Mouse (Mus musculus): ENCODE results near the gene Bri3bp. TPM values are rescaled to one million over a fixed set of nuclear protein-coding genes. Genes with fewer than 3 reads are reported as not detected.

Gene Bri3bp
- polyA plus RNA-seq, 1 experiment, result 34.8 TPM

DNA sequence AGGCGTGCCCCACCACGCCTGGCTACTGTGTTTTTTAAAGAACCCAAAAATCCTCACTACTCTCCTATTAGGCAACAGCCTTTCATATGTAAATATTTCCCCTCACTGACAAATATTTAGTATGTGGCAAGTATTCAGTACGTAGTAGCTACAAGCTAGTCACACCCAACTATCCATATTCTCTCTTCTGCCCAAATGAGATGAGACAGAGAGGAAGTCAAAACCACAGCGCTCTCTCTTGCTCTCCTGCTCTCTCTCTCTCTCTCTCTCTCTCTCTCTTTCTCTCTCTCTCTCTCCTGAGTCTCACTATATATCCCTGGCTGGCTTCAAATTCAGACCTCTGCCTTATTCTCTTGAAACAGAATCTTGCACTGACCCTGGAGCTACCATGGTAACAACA, 3.2 kb downstream of the Bri3bp start:
- TF ChIP-seq CTCF (IDR thresholded peaks at IDR 0.05; ENCODE audit: extremely low read depth, insufficient read depth, low read length) (no peak), POLR2A (IDR thresholded peaks at IDR 0.05; ENCODE audit: extremely low read depth, insufficient read depth, low read length) (no peak)
- Histone ChIP-seq H3K27ac (ENCODE audit: insufficient read depth, low read length) (no peak overlapping the region), H3K4me3 (ENCODE audit: insufficient read depth, low read length) (no peak overlapping the region), H3K4me1 (ENCODE audit: control insufficient read depth, insufficient read depth, low read length) (peaks cover 7% of the 10 kb centered on the region; the same call in 1 of the 2 replicates)

DNA sequence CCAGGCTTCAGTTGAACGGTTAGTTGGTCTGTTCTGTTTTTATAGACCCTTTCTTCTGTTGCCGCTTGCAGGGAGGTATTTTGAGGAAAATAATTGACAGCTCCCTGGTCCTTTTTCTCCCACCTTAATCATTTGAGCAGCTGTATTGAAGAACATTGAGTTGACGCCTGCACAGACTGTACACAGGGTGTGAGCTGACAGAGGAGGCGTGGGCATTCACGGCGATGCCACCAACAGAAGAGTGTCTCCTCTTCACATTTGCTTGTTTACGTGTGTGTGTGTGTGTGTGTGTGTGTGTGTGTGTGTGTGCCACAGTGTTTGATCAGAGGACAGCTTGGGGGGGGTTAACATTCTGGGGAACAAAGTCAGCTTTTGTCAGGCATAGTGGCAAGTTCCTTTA, 5.0 kb downstream of the Bri3bp start:
- Histone ChIP-seq H3K4me3 (ENCODE audit: insufficient read depth, low read length) (no peak overlapping the region), H3K27ac (ENCODE audit: insufficient read depth, low read length) (no peak overlapping the region), H3K4me1 (ENCODE audit: control insufficient read depth, insufficient read depth, low read length) (peaks cover 7% of the 10 kb centered on the region; the same call in 1 of the 2 replicates)
- no peak for TF ChIP-seq POLR2A (IDR thresholded peaks at IDR 0.05; ENCODE audit: extremely low read depth, insufficient read depth, low read length)
- no peak for TF ChIP-seq CTCF (IDR thresholded peaks at IDR 0.05; ENCODE audit: extremely low read depth, insufficient read depth, low read length)

DNA sequence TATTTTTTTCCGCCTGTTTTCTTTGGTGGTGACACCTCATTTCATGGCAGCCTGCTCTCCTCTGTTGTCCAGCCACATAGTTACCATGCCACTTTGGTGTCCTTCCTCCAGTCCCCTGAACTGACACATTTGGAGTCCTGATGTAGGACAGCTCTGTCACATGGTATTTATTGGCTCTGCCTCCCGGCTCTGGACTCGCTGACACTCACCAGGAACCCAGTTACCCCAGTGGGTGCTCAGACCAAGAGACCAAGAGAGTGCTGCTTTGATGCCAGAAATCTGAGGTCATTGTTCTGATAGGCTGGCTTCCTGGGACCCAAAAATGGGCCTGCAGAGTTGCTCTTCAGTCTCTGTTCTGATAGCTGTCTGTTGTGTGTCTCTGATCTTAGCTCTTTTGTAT, 6.7 kb downstream of the Bri3bp start:
- no peak overlapping the region for H3K4me3 ChIP-seq (ENCODE audit: insufficient read depth, low read length)
- TF ChIP-seq POLR2A (IDR thresholded peaks at IDR 0.05; ENCODE audit: extremely low read depth, insufficient read depth, low read length) (no peak), CTCF (IDR thresholded peaks at IDR 0.05; ENCODE audit: extremely low read depth, insufficient read depth, low read length) (no peak)
- H3K4me1 ChIP-seq (ENCODE audit: control insufficient read depth, insufficient read depth, low read length), result peaks cover 7% of the 10 kb centered on the region; the same call in 1 of the 2 replicates
- no peak overlapping the region for H3K27ac ChIP-seq (ENCODE audit: insufficient read depth, low read length)

DNA sequence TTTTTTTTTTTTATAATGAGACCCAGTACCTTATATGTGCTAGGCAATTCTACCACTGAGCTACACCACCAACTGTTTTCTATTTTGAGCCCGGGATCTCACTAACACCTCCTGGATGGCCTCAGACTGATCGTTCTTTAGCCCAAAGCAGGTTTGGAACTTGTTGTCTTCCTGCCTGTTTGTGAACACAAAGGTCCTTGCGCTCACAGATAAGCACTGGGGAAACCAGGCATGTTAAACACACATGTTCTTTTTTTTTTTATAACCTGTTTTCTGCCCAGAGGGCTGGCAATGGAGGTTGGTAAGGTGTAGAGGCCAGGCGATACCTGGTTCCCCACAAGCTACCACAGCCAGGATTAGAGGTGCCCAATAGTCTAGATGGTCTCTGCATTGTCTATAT, 7.3 kb downstream of the Bri3bp start:
- no peak overlapping the region for H3K27ac ChIP-seq (ENCODE audit: insufficient read depth, low read length)
- H3K4me1 ChIP-seq (ENCODE audit: control insufficient read depth, insufficient read depth, low read length), result peaks cover 7% of the 10 kb centered on the region; the same call in 1 of the 2 replicates
- H3K4me3 ChIP-seq (ENCODE audit: insufficient read depth, low read length), result no peak overlapping the region
- TF ChIP-seq CTCF (IDR thresholded peaks at IDR 0.05; ENCODE audit: extremely low read depth, insufficient read depth, low read length) (no peak), POLR2A (IDR thresholded peaks at IDR 0.05; ENCODE audit: extremely low read depth, insufficient read depth, low read length) (no peak)

DNA sequence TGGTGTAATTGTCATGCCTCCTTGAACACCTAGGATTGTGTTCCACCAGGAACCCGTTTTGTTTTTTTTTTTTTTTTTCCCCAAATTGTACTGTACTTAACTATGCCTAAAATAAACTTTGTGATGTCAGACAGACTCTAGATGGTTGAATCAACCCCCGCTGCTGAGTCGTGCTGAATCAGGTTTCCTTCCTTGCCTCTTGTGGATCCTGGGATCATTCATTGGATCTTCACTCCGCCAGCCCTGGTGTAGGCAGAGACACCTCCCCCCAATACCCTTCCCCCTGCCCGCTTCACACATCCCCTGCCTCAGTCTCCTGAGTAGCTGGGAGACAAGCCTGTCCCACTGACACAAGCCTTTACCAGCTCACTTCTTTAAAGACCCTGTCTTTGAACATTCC, 7.9 kb downstream of the Bri3bp start:
- Histone ChIP-seq H3K27ac (ENCODE audit: insufficient read depth, low read length) (no peak overlapping the region), H3K4me3 (ENCODE audit: insufficient read depth, low read length) (no peak overlapping the region), H3K4me1 (ENCODE audit: control insufficient read depth, insufficient read depth, low read length) (peaks cover 7% of the 10 kb centered on the region; the same call in 1 of the 2 replicates)
- TF ChIP-seq POLR2A (IDR thresholded peaks at IDR 0.05; ENCODE audit: extremely low read depth, insufficient read depth, low read length) (no peak), CTCF (IDR thresholded peaks at IDR 0.05; ENCODE audit: extremely low read depth, insufficient read depth, low read length) (no peak)

DNA sequence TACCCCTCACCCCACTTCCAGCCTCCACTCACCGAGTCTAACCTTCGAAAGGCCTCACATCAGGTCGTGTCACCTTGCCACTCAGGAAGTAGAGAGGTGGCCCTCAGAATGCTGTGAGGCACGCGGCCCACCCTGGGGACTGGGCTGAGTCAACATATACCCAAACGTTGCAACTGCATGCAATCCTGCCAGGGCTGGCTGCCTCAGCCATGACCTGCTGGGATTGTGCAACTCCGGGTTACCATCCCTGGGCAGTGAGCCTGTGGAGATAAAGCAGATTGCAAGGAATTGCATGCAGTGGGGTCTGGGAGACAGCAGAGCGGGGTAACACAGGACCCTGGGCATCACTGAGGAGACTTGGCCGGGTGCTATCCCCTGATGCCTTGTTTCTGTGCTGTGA, 11.2 kb downstream of the Bri3bp start:
- Histone ChIP-seq H3K4me1 (ENCODE audit: control insufficient read depth, insufficient read depth, low read length) (peaks cover 3% of the 10 kb centered on the region; the same call in 1 of the 2 replicates), H3K4me3 (ENCODE audit: insufficient read depth, low read length) (no peak overlapping the region), H3K27ac (ENCODE audit: insufficient read depth, low read length) (no peak overlapping the region)
- TF ChIP-seq POLR2A (IDR thresholded peaks at IDR 0.05; ENCODE audit: extremely low read depth, insufficient read depth, low read length), result no peak
- no peak for TF ChIP-seq CTCF (IDR thresholded peaks at IDR 0.05; ENCODE audit: extremely low read depth, insufficient read depth, low read length)

DNA sequence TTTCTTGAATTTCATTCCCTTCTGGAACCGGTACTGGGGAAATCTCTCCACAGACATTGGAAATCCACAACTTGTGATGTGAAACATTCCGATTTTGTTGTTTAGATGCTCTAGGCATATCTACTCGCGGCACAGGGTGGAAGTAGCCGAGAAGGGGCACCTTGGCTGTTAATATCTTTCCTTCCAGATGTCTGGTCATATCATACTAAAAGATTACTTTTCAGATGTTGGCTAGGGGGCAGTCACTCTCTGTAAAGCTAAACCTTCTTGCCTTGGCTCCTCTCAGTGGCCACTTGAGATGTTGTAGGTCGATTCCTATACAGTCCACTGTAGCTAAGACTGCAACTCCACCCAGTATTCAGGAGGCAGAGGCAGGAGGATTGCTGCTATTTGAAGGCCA, 14.7 kb downstream of the Bri3bp start:
- Histone ChIP-seq H3K27ac (ENCODE audit: insufficient read depth, low read length) (no peak overlapping the region), H3K4me1 (ENCODE audit: control insufficient read depth, insufficient read depth, low read length) (no peaks in the 10 kb centered on the region), H3K4me3 (ENCODE audit: insufficient read depth, low read length) (no peak overlapping the region)
- TF ChIP-seq POLR2A (IDR thresholded peaks at IDR 0.05; ENCODE audit: extremely low read depth, insufficient read depth, low read length) (no peak), CTCF (IDR thresholded peaks at IDR 0.05; ENCODE audit: extremely low read depth, insufficient read depth, low read length) (no peak)

DNA sequence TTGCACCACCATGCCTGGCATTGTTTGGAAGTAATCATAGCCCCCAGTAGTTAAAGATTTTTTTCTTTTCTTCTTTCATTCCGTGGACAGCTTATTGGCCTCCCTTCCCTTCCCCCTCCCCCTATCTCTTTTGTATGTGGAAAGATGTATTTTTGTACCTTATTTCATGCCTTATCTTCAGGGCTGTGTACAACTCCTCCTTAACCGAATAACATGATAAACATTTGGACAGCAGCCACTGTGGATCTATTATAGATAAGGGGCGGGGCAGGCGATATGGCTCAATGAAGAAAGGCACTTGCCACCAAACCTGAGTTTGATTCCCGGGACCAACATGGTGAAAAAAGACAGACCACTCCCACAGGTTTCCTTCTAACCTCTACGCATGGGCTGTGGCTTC, 16.2 kb downstream of the Bri3bp start:
- Histone ChIP-seq H3K27ac (ENCODE audit: insufficient read depth, low read length) (no peak overlapping the region), H3K4me1 (ENCODE audit: control insufficient read depth, insufficient read depth, low read length) (no peaks in the 10 kb centered on the region), H3K4me3 (ENCODE audit: insufficient read depth, low read length) (no peak overlapping the region)
- no peak for TF ChIP-seq CTCF (IDR thresholded peaks at IDR 0.05; ENCODE audit: extremely low read depth, insufficient read depth, low read length)
- TF ChIP-seq POLR2A (IDR thresholded peaks at IDR 0.05; ENCODE audit: extremely low read depth, insufficient read depth, low read length), result no peak

DNA sequence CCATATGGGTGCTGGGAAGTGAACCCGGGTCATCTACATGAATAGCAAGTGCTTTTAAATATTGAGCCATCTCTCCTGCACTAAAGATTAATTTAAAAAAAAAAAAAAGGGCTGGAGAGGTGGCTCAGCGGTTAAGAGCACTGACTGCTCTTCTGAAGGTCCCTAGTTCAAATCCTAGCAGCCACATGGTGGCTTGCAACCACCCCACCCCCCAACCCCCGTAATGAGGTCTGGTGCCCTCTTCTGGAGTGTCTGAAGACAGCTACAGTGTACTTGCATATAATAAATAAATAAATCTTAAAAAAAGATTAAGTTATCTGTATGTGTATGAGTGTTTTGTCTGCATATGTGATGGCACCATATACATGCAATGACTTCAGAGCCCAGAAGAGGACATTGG, 19.2 kb downstream of the Bri3bp start:
- H3K4me3 ChIP-seq (ENCODE audit: insufficient read depth, low read length), result no peak overlapping the region
- TF ChIP-seq CTCF (IDR thresholded peaks at IDR 0.05; ENCODE audit: extremely low read depth, insufficient read depth, low read length) (no peak), POLR2A (IDR thresholded peaks at IDR 0.05; ENCODE audit: extremely low read depth, insufficient read depth, low read length) (no peak)
- 0 out of 2 replicates have a peak, but pooled peaks cover 2% of the 10 kb centered on the region for H3K4me1 ChIP-seq (ENCODE audit: control insufficient read depth, insufficient read depth, low read length)
- no peak overlapping the region for H3K27ac ChIP-seq (ENCODE audit: insufficient read depth, low read length)

DNA sequence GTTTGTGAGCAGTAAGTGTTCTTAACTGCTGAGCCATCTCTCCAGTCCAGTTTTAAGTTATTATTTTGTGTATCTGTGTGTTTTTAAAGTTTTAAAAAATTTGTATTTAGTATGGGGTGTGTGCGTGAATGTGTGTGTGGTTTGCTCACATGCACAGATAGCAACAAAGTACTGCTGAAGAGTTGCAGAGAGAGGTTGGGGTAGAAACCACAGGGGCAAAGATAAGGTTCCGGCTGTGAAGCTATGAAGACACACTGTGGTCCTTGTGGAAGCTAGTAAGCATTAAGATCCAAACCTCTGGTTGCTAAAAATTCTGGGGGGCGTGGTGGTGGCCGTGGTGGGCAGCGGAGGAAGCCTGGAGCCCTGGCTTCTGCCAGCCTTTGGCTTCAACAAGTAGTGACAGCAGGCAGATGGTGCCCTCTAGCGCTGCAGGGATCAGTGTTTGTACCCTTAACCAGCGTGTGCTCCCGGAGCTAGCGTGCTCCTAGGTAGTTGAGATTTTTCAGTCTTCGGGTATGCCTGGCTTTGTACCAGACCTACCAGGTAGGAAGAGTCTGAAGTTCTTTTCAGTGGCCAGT, 20.6 kb downstream of the Bri3bp start:
- Histone ChIP-seq H3K27ac (ENCODE audit: insufficient read depth, low read length) (no peak overlapping the region), H3K4me1 (ENCODE audit: control insufficient read depth, insufficient read depth, low read length) (0 out of 2 replicates have a peak, but pooled peaks cover 2% of the 10 kb centered on the region), H3K4me3 (ENCODE audit: insufficient read depth, low read length) (no peak overlapping the region)
- TF ChIP-seq POLR2A (IDR thresholded peaks at IDR 0.05; ENCODE audit: extremely low read depth, insufficient read depth, low read length) (no peak), CTCF (IDR thresholded peaks at IDR 0.05; ENCODE audit: extremely low read depth, insufficient read depth, low read length) (peak; percentile 72)

Measured in cortical plate, adult 2 months (tissue).